Mouse (Mus musculus) heart, postnatal 0 days (tissue): ENCODE results near the gene Ebf3.

ENCODE experiments used
- CTCF ChIP-seq: IDR thresholded peaks from 2 replicates; pipeline ENCODE4 v1.5.1; 2016; ENCODE audit warnings: antibody characterized with exemption, control low read depth, low read depth
- EP300 ChIP-seq: IDR thresholded peaks from 2 replicates; pipeline ENCODE4 v1.6.1; 2016; ENCODE audit warnings: antibody characterized with exemption, low read depth

- TF ChIP-seq CTCF (no peak), EP300 (no peak)
These were observed 14.1 kb downstream of the Ebf3 start for GRCm38 (mm10) chr7:137300169-137300568.
